Mouse (Mus musculus) CH12.LX (cell line): ENCODE results near the gene Pom121. TPM values are rescaled to one million over a fixed set of nuclear protein-coding genes. Genes with fewer than 3 reads are reported as not detected.

Experiments
- DNase-seq: peaks from one replicate; pipeline ENCODE4 v3.0.0-alpha.2; 2013; ENCODE audit errors: extremely low read depth
- H3K27ac ChIP-seq: 2 replicates; pipeline ENCODE4 v1.5.1; 2012; ENCODE audit warnings: low read depth, mild to moderate bottlenecking, control low read depth, moderate library complexity; ENCODE audit not compliant: insufficient read depth
- H3K27me3 ChIP-seq: replicated peaks from 2 replicates; pipeline ENCODE3; 2012; ENCODE audit warnings: inconsistent platforms
- H3K36me3 ChIP-seq, 2 experiments: replicated peaks in 1 of 2; 2 replicates each; pipeline versions ENCODE3 to v1.6.1; 2012; ENCODE audit warnings: inconsistent platforms in 1 of 2, low read length in 1 of 2, mild to moderate bottlenecking in 1 of 2, mixed read lengths in 1 of 2, moderate library complexity in 1 of 2; ENCODE audit not compliant: control insufficient read depth in 1 of 2, insufficient read depth in 1 of 2
- H3K4me1 ChIP-seq, 2 experiments: 2 replicates each; pipeline ENCODE4 v1.6.1; 2012; ENCODE audit warnings: inconsistent platforms in 1 of 2, moderate library complexity in 1 of 2; ENCODE audit not compliant: insufficient read depth in 2 of 2, control insufficient read depth in 1 of 2
- H3K4me2 ChIP-seq: 2 replicates; pipeline ENCODE4 v1.6.1; 2012; ENCODE audit warnings: low read depth, mild to moderate bottlenecking, control low read depth; ENCODE audit not compliant: poor library complexity, insufficient read depth, severe bottlenecking
- H3K4me3 ChIP-seq, 3 experiments: fragments of 150-350 bp in 1 of 3; sonication (generic) in 1 of 3; replicated peaks in 1 of 3; 2 replicates each; pipeline versions ENCODE3 to v1.5.1; 2011 to 2012; ENCODE audit warnings: low read depth in 2 of 3, low read length in 2 of 3, mild to moderate bottlenecking in 2 of 3, moderate library complexity in 2 of 3, control low read depth in 1 of 3, improper control_type of control experiment in 1 of 3, inconsistent platforms in 1 of 3, mixed read lengths in 1 of 3; ENCODE audit not compliant: poor library complexity in 1 of 3
- H3K79me2 ChIP-seq: replicated peaks from 2 replicates; pipeline ENCODE4 v1.6.1; 2012; ENCODE audit warnings: mild to moderate bottlenecking, moderate library complexity; ENCODE audit not compliant: control insufficient read depth, poor library complexity, insufficient read depth, severe bottlenecking; ENCODE audit errors: extremely low read depth
- H3K9ac ChIP-seq: 2 replicates; pipeline ENCODE4 v1.6.1; 2012; ENCODE audit warnings: low read depth, mild to moderate bottlenecking, control low read depth, moderate library complexity; ENCODE audit not compliant: insufficient read depth
- H3K9me3 ChIP-seq: replicated peaks from 2 replicates; pipeline ENCODE3; 2012; ENCODE audit warnings: low read length, inconsistent platforms, mixed read lengths
- BHLHE40 ChIP-seq: IDR thresholded peaks from 2 replicates; pipeline ENCODE4 v1.6.1; 2011; ENCODE audit warnings: mild to moderate bottlenecking, low read depth, low read length, improper control_type of control experiment
- CHD1 ChIP-seq: IDR thresholded peaks from 2 replicates; pipeline ENCODE4 v1.6.1; 2012; ENCODE audit warnings: low read depth, low read length, improper control_type of control experiment, inconsistent platforms
- CHD2 ChIP-seq: IDR thresholded peaks from 2 replicates; pipeline ENCODE4 v1.6.1; 2011; ENCODE audit warnings: low read length, improper control_type of control experiment
- CTCF ChIP-seq, 2 experiments: IDR thresholded peaks in 1 of 2; conservative IDR thresholded peaks in 1 of 2; 2 replicates each; pipeline ENCODE4 v1.5.1; 2011 to 2012; ENCODE audit warnings: low read depth in 2 of 2, low read length in 2 of 2, improper control_type of control experiment in 1 of 2, inconsistent platforms in 1 of 2, mild to moderate bottlenecking in 1 of 2, moderate library complexity in 1 of 2
- ELF1 ChIP-seq: IDR thresholded peaks from 2 replicates; pipeline ENCODE4 v1.6.1; 2014; ENCODE audit warnings: low read depth, mild to moderate bottlenecking, inconsistent platforms, low read length, improper control_type of control experiment
- HCFC1 ChIP-seq: IDR thresholded peaks from 2 replicates; pipeline ENCODE4 v1.6.1; 2012; ENCODE audit warnings: low read depth, mild to moderate bottlenecking, inconsistent platforms, low read length, improper control_type of control experiment
- MAFK ChIP-seq: IDR thresholded peaks from 2 replicates; pipeline ENCODE4 v1.6.1; 2011; ENCODE audit warnings: low read length, improper control_type of control experiment; ENCODE audit not compliant: insufficient replicate concordance
- MAZ ChIP-seq: IDR thresholded peaks from 2 replicates; pipeline ENCODE4 v1.6.1; 2012; ENCODE audit warnings: low read depth, mild to moderate bottlenecking, inconsistent platforms, low read length, improper control_type of control experiment, moderate library complexity
- MEF2A ChIP-seq: IDR thresholded peaks from 2 replicates; pipeline ENCODE4 v1.6.1; 2014; ENCODE audit warnings: low read depth, mild to moderate bottlenecking, inconsistent platforms, low read length, improper control_type of control experiment, borderline replicate concordance
- NRF1 ChIP-seq: IDR thresholded peaks from 2 replicates; pipeline ENCODE4 v1.6.1; 2014; ENCODE audit warnings: low read depth, mild to moderate bottlenecking, inconsistent platforms, low read length, improper control_type of control experiment, moderate library complexity
- PAX5 ChIP-seq: IDR thresholded peaks from 2 replicates; pipeline ENCODE4 v1.6.1; 2012; ENCODE audit warnings: low read length, inconsistent platforms, mixed read lengths
- POLR2AphosphoS2 ChIP-seq: IDR thresholded peaks from 2 replicates; pipeline ENCODE4 v1.6.1; 2011; ENCODE audit warnings: low read depth, low read length, improper control_type of control experiment
- RCOR1 ChIP-seq: conservative IDR thresholded peaks from 2 replicates; pipeline ENCODE4 v1.6.1; 2012; ENCODE audit warnings: low read depth, mild to moderate bottlenecking, inconsistent platforms, low read length, improper control_type of control experiment
- SIN3A ChIP-seq: IDR thresholded peaks from 2 replicates; pipeline ENCODE4 v1.6.1; 2012; ENCODE audit warnings: low read length, improper control_type of control experiment, inconsistent platforms
- SMC3 ChIP-seq: IDR thresholded peaks from 2 replicates; pipeline ENCODE4 v1.6.1; 2011; ENCODE audit warnings: low read depth, low read length, improper control_type of control experiment
- TCF12 ChIP-seq: IDR thresholded peaks from 2 replicates; pipeline ENCODE4 v1.6.1; 2014; ENCODE audit warnings: low read depth, mild to moderate bottlenecking, inconsistent platforms, low read length, improper control_type of control experiment
- ZC3H11A ChIP-seq: IDR thresholded peaks from 2 replicates; pipeline ENCODE4 v1.6.1; 2012; ENCODE audit warnings: low read depth, mild to moderate bottlenecking, inconsistent platforms, low read length, improper control_type of control experiment
- ZMIZ1 ChIP-seq: IDR thresholded peaks from 2 replicates; pipeline ENCODE4 v1.6.1; 2012; ENCODE audit warnings: low read depth, mild to moderate bottlenecking, inconsistent platforms, low read length, improper control_type of control experiment
- dilution Hi-C: fragments of 300-500 bp; cut with MboI; formaldehyde crosslinking; loops from 2 replicates; pipeline ENCODE4 v1.14.3; 2020; ENCODE audit warnings: low sequenced_read_pairs; ENCODE audit not compliant: extremely low pct_unique_long_range_greater_than_20kb, extremely low pct_ligation_motif_present
- in situ Hi-C: fragments of 300-500 bp; cut with MboI; formaldehyde crosslinking; loops from 3 replicates; pipeline ENCODE4 v1.14.3; 2019; ENCODE audit warnings: low sequenced_read_pairs, low pct_ligation_motif_present, low pct_unique_long_range_greater_than_20kb, mixed read lengths
- polyA plus RNA-seq: library from polyadenylated mRNA; unstranded; fragments of >175 nt; gene quantifications from 2 replicates; pipeline ENCODE4 v1.2.1, GENCODE M21; 2012; ENCODE audit warnings: low read depth; ENCODE audit not compliant: insufficient read length
- total RNA-seq, 2 experiments: library from RNA; depleted of rRNA; stranded (reverse); fragments of 300-350 nt in 1 of 2; fragments of >200 nt in 1 of 2; gene quantifications; 2 replicates each; pipeline ENCODE4 v1.2.3; 2012 to 2014

Gene Pom121
- total and polyA plus RNA-seq, 3 experiments = 3.4 to 54.0 (median 10.4) TPM

- Histone ChIP-seq H3K9me3 (no peaks in the 10 kb centered on the region), H3K36me3 (no peaks in the 10 kb centered on the region), H3K9ac (no peak overlapping the region), H3K27ac (no peak overlapping the region), H3K4me2 (no peak overlapping the region), H3K4me3 (no peak overlapping the region)
- no peak for DNase-seq
- in situ Hi-C loops (no loop called here), dilution Hi-C loops (no loop called here)
- 0 out of 4 replicates have a peak, but pooled peaks of 1 of the 2 experiments have one; percentile 18 for TF ChIP-seq CTCF (conservative IDR thresholded peaks at IDR 0.05 in 1 of 2, IDR thresholded peaks at IDR 0.05 in 1 of 2; ENCODE audit: low read depth in 2 of 2, low read length in 2 of 2)
- no peak for TF ChIP-seq SIN3A
- TF ChIP-seq, all 38 proteins: peak for 1
- no peaks in the 10 kb centered on the region for H3K4me1 ChIP-seq
- peaks cover 66% of the 10 kb centered on the region for H3K27me3 ChIP-seq
- H3K79me2 ChIP-seq = no peaks in the 10 kb centered on the region
Observed at GRCm38 (mm10) chr5:135337575-135337974, 56.8 kb downstream of the Pom121 start.

GRCm38 (mm10) chr5:135331161-135331560, 63.2 kb downstream of the Pom121 start:
- H3K9ac ChIP-seq = no peak overlapping the region
- no peak for TF ChIP-seq ZMIZ1
- no peak for TF ChIP-seq ELF1
- no peak for TF ChIP-seq CHD2
- no peak for TF ChIP-seq POLR2AphosphoS2
- no peak for TF ChIP-seq ZC3H11A
- TF ChIP-seq MEF2A = no peak
- no peak for TF ChIP-seq TCF12
- no peak for TF ChIP-seq BHLHE40
- TF ChIP-seq SIN3A = no peak
- no peak for TF ChIP-seq MAZ
- TF ChIP-seq SMC3 = no peak
- TF ChIP-seq HCFC1 = no peak
- TF ChIP-seq PAX5 = no peak
- TF ChIP-seq RCOR1 = no peak
- no peak for TF ChIP-seq NRF1
- no peak for TF ChIP-seq CHD1
- TF ChIP-seq MAFK = no peak
- H3K4me2 ChIP-seq = no peak overlapping the region
- H3K27me3 ChIP-seq = peaks cover 44% of the 10 kb centered on the region
- DNase-seq = no peak
- no peaks in the 10 kb centered on the region for H3K4me1 ChIP-seq
- no peaks in the 10 kb centered on the region for H3K79me2 ChIP-seq
- H3K27ac ChIP-seq = no peak overlapping the region
- H3K9me3 ChIP-seq = no peaks in the 10 kb centered on the region
- H3K4me3 ChIP-seq = no peak overlapping the region
- H3K36me3 ChIP-seq = no peaks in the 10 kb centered on the region
- dilution Hi-C loops (no loop called here), in situ Hi-C loops (no loop called here)
